Mouse (Mus musculus): ENCODE measurements at regions not wholly inside any gene's neighbourhood (a gene's known extent, or its start where the extent isn't known, plus 50 kb on each side); places are given as distances from the start of the nearest gene placed in this dataset.

GRCm38 (mm10) chr11:111875406-111875805 is 809.4 kb downstream of the Kcnj2 start:
- H3K36me3 ChIP-seq (replicated peaks; ENCODE audit: control insufficient read depth, insufficient read depth, low read depth) = no peaks in the 10 kb centered on the region
- no peak overlapping the region for H3K9ac ChIP-seq (replicated peaks)
- TF ChIP-seq CTCF (IDR thresholded peaks at IDR 0.05; ENCODE audit: low read depth) (no peak), EP300 (IDR thresholded peaks at IDR 0.05; ENCODE audit: low read depth) (no peak)
- H3K27me3 ChIP-seq (ENCODE audit: control insufficient read depth, insufficient read depth, low read length) = no peaks in the 10 kb centered on the region
- ATAC-seq (ENCODE audit: insufficient read depth) (no peak), DNase-seq (ENCODE audit: low read depth in 3 of 3, low spot score in 3 of 3) (no peak)
- no peak overlapping the region for H3K4me2 ChIP-seq (ENCODE audit: low read depth)
- no peaks in the 10 kb centered on the region for H3K9me3 ChIP-seq (ENCODE audit: control insufficient read depth, low read length)
- no peak overlapping the region for H3K27ac ChIP-seq
- WGBS (ENCODE audit: insufficient replicate concordance) = 68% methylated on average over 4 of the region's 4 CpGs
- H3K4me1 ChIP-seq (replicated peaks; ENCODE audit: control insufficient read depth in 2 of 2, insufficient read depth in 2 of 2, low read length in 1 of 2) = no peaks in the 10 kb centered on the region
- no peak overlapping the region for H3K4me3 ChIP-seq (ENCODE audit: insufficient read depth in 1 of 2, low read depth in 2 of 2, low read length in 2 of 2)

DNA sequence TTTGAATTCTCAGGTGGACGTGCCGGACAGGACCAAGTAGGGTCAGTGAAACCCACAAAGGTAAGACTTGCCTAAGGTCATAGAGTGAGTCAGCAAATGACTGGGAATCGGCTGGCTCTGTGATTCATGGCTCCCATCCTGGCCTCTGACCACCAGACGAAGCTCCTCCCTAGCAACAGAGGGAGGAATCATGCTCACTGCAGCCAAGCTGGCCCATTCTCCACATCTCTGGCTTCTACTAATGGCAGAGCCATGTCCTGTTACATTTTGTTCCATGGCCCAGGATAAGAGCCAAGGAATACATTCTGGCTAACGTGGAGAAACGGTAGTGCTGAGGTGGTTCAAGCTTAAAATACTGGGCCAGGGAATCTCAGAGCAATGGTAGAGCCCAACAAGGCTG is 814.2 kb downstream of the Kcnj2 start:
- H3K27ac ChIP-seq = no peak overlapping the region
- WGBS (ENCODE audit: insufficient replicate concordance) = 58% methylated on average over 6 of the region's 6 CpGs
- H3K4me3 ChIP-seq (ENCODE audit: insufficient read depth in 1 of 2, low read depth in 2 of 2, low read length in 2 of 2) = no peak overlapping the region
- ATAC-seq (ENCODE audit: insufficient read depth) (no peak), DNase-seq (ENCODE audit: low read depth in 3 of 3, low spot score in 3 of 3) (no peak)
- no peaks in the 10 kb centered on the region for H3K4me1 ChIP-seq (replicated peaks; ENCODE audit: control insufficient read depth in 2 of 2, insufficient read depth in 2 of 2, low read length in 1 of 2)
- H3K9me3 ChIP-seq (ENCODE audit: control insufficient read depth, low read length) = no peaks in the 10 kb centered on the region
- H3K9ac ChIP-seq (replicated peaks) = no peak overlapping the region
- no peaks in the 10 kb centered on the region for H3K36me3 ChIP-seq (replicated peaks; ENCODE audit: control insufficient read depth, insufficient read depth, low read depth)
- H3K27me3 ChIP-seq (ENCODE audit: control insufficient read depth, insufficient read depth, low read length) = no peaks in the 10 kb centered on the region
- no peak overlapping the region for H3K4me2 ChIP-seq (ENCODE audit: low read depth)
- no peak for TF ChIP-seq EP300 (IDR thresholded peaks at IDR 0.05; ENCODE audit: low read depth)
- TF ChIP-seq CTCF (IDR thresholded peaks at IDR 0.05; ENCODE audit: low read depth) = no peak

DNA sequence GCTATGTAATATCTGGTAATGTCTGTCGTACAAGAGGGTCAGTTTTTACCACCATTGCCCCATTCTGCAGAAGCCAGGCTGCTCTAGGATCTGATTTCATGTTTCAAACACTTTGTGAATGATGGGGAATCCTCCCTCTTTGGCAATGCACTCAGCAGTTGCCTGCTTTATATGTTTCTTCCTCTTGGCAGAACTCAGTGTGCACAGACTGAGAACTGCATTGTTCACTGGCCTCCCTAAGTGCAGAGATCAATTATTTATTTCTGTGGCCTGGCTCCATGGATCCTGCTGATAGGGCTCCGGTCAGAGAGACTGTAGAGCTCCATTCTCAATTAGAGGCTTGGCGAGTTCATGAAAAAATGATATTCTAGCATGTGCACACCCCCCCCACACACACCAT is 824.1 kb downstream of the Kcnj2 start:
- H3K27ac ChIP-seq = no peak overlapping the region
- DNase-seq (ENCODE audit: low read depth in 3 of 3, low spot score in 3 of 3) (no peak), ATAC-seq (ENCODE audit: insufficient read depth) (no peak)
- H3K9ac ChIP-seq (replicated peaks) = no peak overlapping the region
- H3K4me2 ChIP-seq (ENCODE audit: low read depth) = no peak overlapping the region
- no peaks in the 10 kb centered on the region for H3K27me3 ChIP-seq (ENCODE audit: control insufficient read depth, insufficient read depth, low read length)
- H3K9me3 ChIP-seq (ENCODE audit: control insufficient read depth, low read length) = no peaks in the 10 kb centered on the region
- no peaks in the 10 kb centered on the region for H3K4me1 ChIP-seq (replicated peaks; ENCODE audit: control insufficient read depth in 2 of 2, insufficient read depth in 2 of 2, low read length in 1 of 2)
- WGBS (ENCODE audit: insufficient replicate concordance) = 56% methylated on average over 3 of the region's 3 CpGs
- H3K4me3 ChIP-seq (ENCODE audit: insufficient read depth in 1 of 2, low read depth in 2 of 2, low read length in 2 of 2) = no peak overlapping the region
- TF ChIP-seq EP300 (IDR thresholded peaks at IDR 0.05; ENCODE audit: low read depth) (no peak), CTCF (IDR thresholded peaks at IDR 0.05; ENCODE audit: low read depth) (no peak)
- H3K36me3 ChIP-seq (replicated peaks; ENCODE audit: control insufficient read depth, insufficient read depth, low read depth) = no peaks in the 10 kb centered on the region

DNA sequence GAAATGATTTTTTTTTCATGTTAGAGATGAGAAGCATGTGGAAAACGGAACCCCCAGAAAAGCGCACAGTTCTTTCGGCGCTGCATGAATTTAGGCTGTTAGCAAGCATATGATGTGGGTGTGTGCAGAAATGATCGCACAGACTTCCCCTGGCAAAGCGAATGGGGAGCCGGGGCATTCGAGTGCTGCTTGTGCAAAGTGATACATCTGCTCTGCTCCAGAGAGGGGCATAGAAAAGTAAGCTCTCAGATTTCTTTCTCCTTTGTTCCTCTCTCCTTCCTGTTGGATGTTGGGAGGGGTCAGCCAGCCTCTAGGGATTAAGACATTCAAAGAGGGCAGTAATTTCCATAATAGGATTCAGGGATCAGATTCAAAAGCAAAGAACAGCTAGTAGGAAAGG is 827.9 kb downstream of the Kcnj2 start:
- TF ChIP-seq EP300 (IDR thresholded peaks at IDR 0.05; ENCODE audit: low read depth) (no peak), CTCF (IDR thresholded peaks at IDR 0.05; ENCODE audit: low read depth) (no peak)
- ATAC-seq (ENCODE audit: insufficient read depth) = no peak
- Histone ChIP-seq H3K4me2 (ENCODE audit: low read depth) (no peak overlapping the region), H3K9ac (replicated peaks) (no peak overlapping the region), H3K27me3 (ENCODE audit: control insufficient read depth, insufficient read depth, low read length) (no peaks in the 10 kb centered on the region), H3K27ac (no peak overlapping the region), H3K4me1 (replicated peaks; ENCODE audit: control insufficient read depth in 2 of 2, insufficient read depth in 2 of 2, low read length in 1 of 2) (0 out of 4 replicates have a peak, but pooled peaks cover 0 to 2% of the 10 kb centered on the region in 2 experiments), H3K36me3 (replicated peaks; ENCODE audit: control insufficient read depth, insufficient read depth, low read depth) (no peaks in the 10 kb centered on the region), H3K4me3 (ENCODE audit: insufficient read depth in 1 of 2, low read depth in 2 of 2, low read length in 2 of 2) (no peak overlapping the region), H3K9me3 (ENCODE audit: control insufficient read depth, low read length) (no peaks in the 10 kb centered on the region)
- WGBS (ENCODE audit: insufficient replicate concordance) = 45% methylated on average over 8 of the region's 8 CpGs
- no peak for DNase-seq (ENCODE audit: low read depth in 3 of 3, low spot score in 3 of 3)

DNA sequence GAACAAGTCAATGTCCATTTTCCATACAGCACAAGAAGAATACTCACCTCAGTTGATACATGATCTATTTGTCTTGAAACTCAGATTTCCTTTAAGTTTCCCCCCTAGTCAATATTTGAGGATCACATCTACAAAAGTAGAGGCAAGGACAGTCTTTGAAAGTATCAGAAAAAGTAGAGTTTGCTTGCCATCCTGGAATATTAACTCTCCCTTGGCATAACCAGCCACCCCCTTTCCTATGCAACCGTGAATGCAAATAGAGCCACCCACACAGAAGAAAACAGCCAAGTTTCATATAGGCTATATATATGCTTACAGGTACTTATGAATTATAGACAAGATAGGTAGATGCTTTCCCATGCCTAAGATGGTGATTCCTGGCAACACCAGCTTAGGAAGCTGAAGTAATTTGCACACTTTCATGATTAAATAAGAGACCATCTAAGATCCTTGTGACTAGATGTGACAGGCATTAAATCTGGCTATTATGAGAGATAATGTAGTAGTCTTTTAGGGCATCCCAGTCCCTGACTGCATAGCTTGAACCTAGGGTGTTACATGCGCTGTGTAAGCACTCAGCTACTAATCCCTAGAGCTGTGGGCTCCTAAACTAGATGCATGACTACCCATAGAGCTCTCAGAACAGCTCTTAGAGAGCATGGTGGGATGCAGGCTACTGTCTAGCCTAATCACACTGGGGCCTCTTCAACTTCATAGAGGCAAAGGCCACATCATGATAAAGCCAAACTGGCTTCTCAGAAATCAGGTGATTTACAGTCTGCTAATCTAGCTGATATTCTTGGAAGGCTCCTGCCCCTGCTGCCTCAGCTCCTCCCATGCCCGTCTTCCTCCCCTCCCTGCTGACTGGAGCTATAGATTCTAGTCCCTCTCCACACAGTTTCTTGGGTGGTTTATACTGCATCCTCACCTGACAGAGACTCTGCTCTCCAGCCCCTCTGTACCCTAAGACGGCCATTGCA is 829.5 kb downstream of the Kcnj2 start:
- H3K9ac ChIP-seq (replicated peaks) = no peak overlapping the region
- no peak for TF ChIP-seq EP300 (IDR thresholded peaks at IDR 0.05; ENCODE audit: low read depth)
- no peak for TF ChIP-seq CTCF (IDR thresholded peaks at IDR 0.05; ENCODE audit: low read depth)
- DNase-seq (ENCODE audit: low read depth in 3 of 3, low spot score in 3 of 3) (no peak), ATAC-seq (ENCODE audit: insufficient read depth) (peak; percentile 31; the same call in 1 of the 2 replicates)
- H3K4me2 ChIP-seq (ENCODE audit: low read depth) = no peak overlapping the region
- H3K4me3 ChIP-seq (ENCODE audit: insufficient read depth in 1 of 2, low read depth in 2 of 2, low read length in 2 of 2) = no peak overlapping the region
- H3K4me1 ChIP-seq (replicated peaks; ENCODE audit: control insufficient read depth in 2 of 2, insufficient read depth in 2 of 2, low read length in 1 of 2) = 0 out of 4 replicates have a peak, but pooled peaks cover 0 to 2% of the 10 kb centered on the region in 2 experiments
- no peak overlapping the region for H3K27ac ChIP-seq
- no peaks in the 10 kb centered on the region for H3K27me3 ChIP-seq (ENCODE audit: control insufficient read depth, insufficient read depth, low read length)
- 50% methylated on average over 4 of the region's 4 CpGs for WGBS (ENCODE audit: insufficient replicate concordance)
- no peaks in the 10 kb centered on the region for H3K9me3 ChIP-seq (ENCODE audit: control insufficient read depth, low read length)
- H3K36me3 ChIP-seq (replicated peaks; ENCODE audit: control insufficient read depth, insufficient read depth, low read depth) = no peaks in the 10 kb centered on the region

Measured in liver, embryonic 14.5 days (tissue).